Mouse (Mus musculus): ENCODE results near the gene Dctd.

DNA sequence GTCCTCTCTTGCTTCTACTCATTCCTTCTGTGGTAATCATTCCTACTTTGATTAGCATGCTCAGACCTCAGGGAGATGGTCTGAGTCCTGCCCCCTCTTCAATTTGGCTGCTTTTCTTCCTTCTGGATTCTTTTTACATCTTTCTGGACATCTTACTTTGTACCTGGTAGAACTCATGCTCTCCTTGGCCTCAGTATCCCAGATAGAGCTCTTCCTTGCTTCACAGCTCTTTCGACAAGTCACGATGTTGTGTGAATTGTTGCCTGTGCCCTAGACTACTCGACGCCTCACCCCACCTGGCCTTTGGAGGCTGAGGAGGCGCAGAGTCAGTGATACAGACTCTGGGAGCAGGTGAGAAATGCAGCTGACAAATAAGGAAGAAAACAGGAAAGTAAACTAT is 3.5 kb upstream of the Dctd start:
- TF ChIP-seq POLR2A (IDR thresholded peaks at IDR 0.05; ENCODE audit: extremely low read depth, insufficient read depth, low read length), result no peak
- no peak for TF ChIP-seq CTCF (IDR thresholded peaks at IDR 0.05; ENCODE audit: extremely low read depth, insufficient read depth, low read length)

Data from cortical plate, adult 2 months (tissue).